ENCODE assay signal across 8 mouse cellular contexts in the genomic region with DNA sequence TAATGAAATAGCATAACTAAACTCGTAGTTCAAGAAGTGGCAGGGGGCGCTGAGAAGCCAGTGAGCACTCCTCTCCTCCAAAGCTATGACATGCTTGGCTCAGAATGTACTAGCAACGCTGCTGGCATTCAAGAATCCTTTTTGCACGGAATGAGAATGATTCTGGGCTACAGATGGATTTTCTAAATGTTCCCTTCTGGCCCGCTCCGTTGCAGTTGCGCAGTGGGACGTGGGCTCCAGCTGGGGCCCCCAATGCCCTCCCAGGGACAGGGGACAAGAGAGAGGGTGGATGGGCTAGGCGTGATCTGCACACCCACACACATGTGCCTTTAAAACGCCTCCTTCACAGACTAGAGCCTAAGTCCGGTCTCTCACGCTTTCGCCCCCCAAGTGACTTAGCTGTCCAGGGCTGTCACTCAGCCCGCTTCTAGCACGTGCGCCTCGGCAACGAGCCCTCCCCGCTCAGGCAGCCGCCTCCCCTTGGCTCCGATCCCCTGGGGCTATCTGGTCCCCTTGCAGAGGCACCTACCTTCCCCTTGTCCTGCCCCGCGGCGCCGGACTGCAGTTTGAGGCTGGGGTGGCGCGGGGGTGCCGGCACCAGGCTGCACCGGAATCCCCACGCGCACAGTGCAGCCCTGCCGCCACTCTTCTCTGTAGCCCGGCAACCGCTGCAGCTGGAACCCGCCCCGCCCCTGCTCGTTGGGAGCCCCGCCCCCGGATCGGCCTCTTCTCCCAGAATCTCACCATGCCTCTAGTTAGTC. TPM values are rescaled to one million over a fixed set of nuclear protein-coding genes. Genes with fewer than 3 reads are reported as not detected.
A peak's percentile ranks its signal among the peaks of the same experiment; 100 is the strongest.
DNase-seq lines count a peak whose midpoint lies in the region; ATAC-seq and TF ChIP-seq lines count a peak whose summit lies in the region.

No protein-coding gene starts in this region.

- intact Hi-C loops in gastrocnemius, adult 2 months (cut with DNase I) = no loop called here
- intact Hi-C loops in left cerebral cortex, postnatal 14 days (cut with DNase I) = loop anchor here (5.0 kb wide), 1 partner anchor 45 kb away; no protein-coding TSS in a partner anchor

- WGBS in hindbrain, embryonic 16.5 days = under 1% methylated on average over 38 of the region's 40 CpGs
- under 1% methylated on average over 40 of the region's 40 CpGs for WGBS in midbrain, embryonic 10.5 days
- 2% methylated on average over 40 of the region's 40 CpGs for WGBS in small intestine, adult 2 months

- peak overlapping the region; percentile 49 for H3K27ac ChIP-seq in gastrocnemius, adult 2 months
- peak overlapping the region; percentile 66 for H3K27ac ChIP-seq in hindbrain, embryonic 16.5 days (ENCODE audit: low read depth, low read length)
- H3K27ac ChIP-seq in midbrain, embryonic 10.5 days (replicated peaks) = peak overlapping the region; percentile 90
- no peak overlapping the region for H3K27ac ChIP-seq in small intestine, adult 2 months (ENCODE audit: insufficient read depth, low read depth, low read length)

- peak overlapping the region; percentile 99 for H3K4me2 ChIP-seq in hindbrain, embryonic 16.5 days (ENCODE audit: low read length)

- peaks cover 11% of the 10 kb centered on the region for H3K4me1 ChIP-seq in hindbrain, embryonic 16.5 days (ENCODE audit: control insufficient read depth, insufficient read depth, low read depth, low read length)
- H3K4me1 ChIP-seq in midbrain, embryonic 10.5 days = peaks cover 63% of the 10 kb centered on the region
- H3K4me1 ChIP-seq in small intestine, adult 2 months (ENCODE audit: control insufficient read depth, insufficient read depth, insufficient read length, low read length) = peaks cover 5% of the 10 kb centered on the region

- no peaks in the 10 kb centered on the region for H3K9me3 ChIP-seq in hindbrain, embryonic 16.5 days (ENCODE audit: control insufficient read depth, low read length)
- no peaks in the 10 kb centered on the region for H3K9me3 ChIP-seq in midbrain, embryonic 10.5 days (replicated peaks)

- peak overlapping the region; percentile 80 for H3K4me3 ChIP-seq in gastrocnemius, adult 2 months
- peak overlapping the region; percentile 79 for H3K4me3 ChIP-seq in hindbrain, embryonic 16.5 days (ENCODE audit: low read length)
- peak overlapping the region; percentile 80 for H3K4me3 ChIP-seq in midbrain, embryonic 10.5 days
- H3K4me3 ChIP-seq in small intestine, adult 2 months (ENCODE audit: low read depth, low read length) = peak overlapping the region; percentile 63

- TF ChIP-seq POLR2A in small intestine, adult 2 months (IDR thresholded peaks at IDR 0.05; ENCODE audit: low read depth, low read length) = no peak

- no peaks in the 10 kb centered on the region for H3K27me3 ChIP-seq in hindbrain, embryonic 16.5 days (replicated peaks; ENCODE audit: control insufficient read depth, insufficient read depth, low read length)
- H3K27me3 ChIP-seq in midbrain, embryonic 10.5 days (ENCODE audit: low read depth, poor library complexity, severe bottlenecking) = peaks cover 18% of the 10 kb centered on the region
- no peaks in the 10 kb centered on the region for H3K27me3 ChIP-seq in small intestine, adult 2 months (ENCODE audit: control insufficient read depth, insufficient read depth, low read length)

- DNase-seq in Muller cell, postnatal 12 days (ENCODE audit: inconsistent ontology term) = peak; percentile 50
- DNase-seq in cerebellum, postnatal 36 days = peak; percentile 11 to 21
- DNase-seq in gastrocnemius, adult 2 months = peak; percentile 74
- peak; percentile 78 to 79 for DNase-seq in left cerebral cortex, postnatal 14 days (ENCODE audit: low spot score in 2 of 2)
- DNase-seq in midbrain, embryonic 10.5 days (ENCODE audit: low spot score) = peak; percentile 89
- no peak for DNase-seq in T-cell, adult 2 months (ENCODE audit: low spot score)

- peak overlapping the region; percentile 86 for H3K9ac ChIP-seq in hindbrain, embryonic 16.5 days (ENCODE audit: low read depth, low read length)

- no peak for TF ChIP-seq CTCF in gastrocnemius, adult 2 months (IDR thresholded peaks at IDR 0.05)
- TF ChIP-seq CTCF in small intestine, adult 2 months (IDR thresholded peaks at IDR 0.05; ENCODE audit: extremely low read depth, insufficient read length, insufficient replicate concordance, low read depth, low read length) = no peak

- no peaks in the 10 kb centered on the region for H3K36me3 ChIP-seq in hindbrain, embryonic 16.5 days (ENCODE audit: control insufficient read depth, insufficient read depth, low read length)
- H3K36me3 ChIP-seq in midbrain, embryonic 10.5 days = peaks cover 13% of the 10 kb centered on the region; the same call in 1 of the 2 replicates
- H3K36me3 ChIP-seq in small intestine, adult 2 months (ENCODE audit: control insufficient read depth, insufficient read depth, low read length) = no peaks in the 10 kb centered on the region

- peak; percentile 96 for ATAC-seq in hindbrain, embryonic 16.5 days

RNA-seq across cellular contexts. Expression of gene Tnfrsf19, which starts 8.8 kb away (rescaled TPM):
- 10 to 100 TPM in 1 of 2 experiments, 1 to 10 TPM in 1; 2.8 to 11.1 TPM for total RNA-seq in gastrocnemius, adult 2 months (2021)
- polyA plus RNA-seq in hindbrain, embryonic 16.5 days (2015; fragmentation: Nextera tagmentation; extraction: Ambion mirVana) = 29.8 and 33.6 TPM in 2 replicates
- 10 to 100 TPM; 80.7 to 82.4 TPM for total RNA-seq in left cerebral cortex, postnatal 14 days (2021)
- 76.1 and 88.7 TPM in 2 replicates for polyA plus RNA-seq in midbrain, embryonic 10.5 days (2016; fragmentation: Nextera tagmentation; extraction: Ambion mirVana)
- 4.0 and 4.7 TPM in 2 replicates for polyA plus RNA-seq in small intestine, adult 2 months (2012; rRNA removed)
